Mouse (Mus musculus) lung, postnatal 4 days (tissue): Measurements from ENCODE around the gene Olfr698.
"Not testable (repeated sequence)": the region's sequence is repeated elsewhere in the genome, so short reads cannot be mapped to it uniquely, and the experiment has no call there.

Experiments used
- DNase-seq, 2 experiments: peaks; one replicate each; pipeline ENCODE4 v3.0.0; 2021

The Olfr698 gene

DNA sequence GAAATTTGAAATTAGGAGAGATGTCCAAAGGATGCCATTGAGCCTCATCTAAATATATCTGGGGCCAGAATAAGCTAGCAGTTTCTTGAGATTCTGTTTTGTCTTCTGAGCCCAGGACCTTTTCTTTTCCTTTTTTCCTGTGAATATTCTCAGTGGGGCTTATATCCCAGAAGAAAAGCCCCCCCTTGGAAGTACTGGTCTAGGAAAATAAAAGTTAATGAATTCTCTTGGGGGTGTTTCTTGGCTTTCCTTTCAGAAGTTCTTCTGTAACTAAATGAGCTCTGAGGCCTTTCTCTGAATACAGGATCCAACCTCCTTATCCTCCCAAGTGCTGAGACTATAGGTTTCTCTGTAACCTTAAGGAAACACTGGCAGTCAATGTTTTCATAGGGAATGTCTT is at the start of gene Olfr698:
Gene Olfr698 (minus strand): TSS at position 101 of the 400 bp plus-strand sequence.
- DNase-seq = no peak

DNA sequence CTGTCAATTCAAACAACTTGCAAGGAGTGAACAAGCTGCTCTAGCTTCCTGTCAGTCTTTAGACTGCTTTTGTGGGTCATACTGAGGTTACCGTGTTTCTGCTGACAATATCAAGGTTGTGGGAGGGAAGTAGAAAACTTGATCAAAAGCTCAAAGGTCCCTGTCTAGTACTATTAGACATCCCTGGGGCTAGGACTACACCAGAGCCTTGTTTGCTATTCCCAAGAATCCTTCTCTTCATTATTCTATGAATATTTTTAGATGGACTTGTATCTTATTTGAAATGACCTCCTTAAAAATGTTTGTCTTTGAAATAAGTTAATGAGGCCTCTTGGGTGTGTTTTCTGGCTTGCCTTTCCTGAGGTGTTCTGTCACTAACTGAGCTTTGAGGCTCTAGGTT is 37.9 kb upstream of the Olfr698 start, which contains the start of gene Olfr699:
Gene Olfr699 (minus strand): TSS at position 101 of the 400 bp plus-strand sequence.
- DNase-seq = no peak

DNA sequence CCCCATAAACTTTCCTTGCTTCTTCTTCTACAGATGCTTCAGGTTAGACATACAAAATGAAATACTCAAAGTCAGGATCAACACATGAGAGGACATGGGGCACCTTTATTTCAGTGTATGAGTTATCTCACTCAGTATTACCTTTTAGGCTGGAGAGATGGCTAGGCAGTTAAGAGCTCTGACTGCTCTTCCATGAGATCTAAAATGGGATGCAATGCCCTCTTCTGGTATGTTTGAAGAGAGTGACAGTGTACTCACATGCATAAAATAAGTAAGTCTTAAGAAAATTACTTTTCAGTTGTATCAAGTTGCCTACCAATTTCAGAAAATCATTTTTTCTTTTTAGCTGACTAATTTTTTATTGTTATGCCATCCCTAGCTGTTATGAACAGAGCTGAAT is 33.1 kb upstream of the Olfr698 start:
- DNase-seq = no peak

DNA sequence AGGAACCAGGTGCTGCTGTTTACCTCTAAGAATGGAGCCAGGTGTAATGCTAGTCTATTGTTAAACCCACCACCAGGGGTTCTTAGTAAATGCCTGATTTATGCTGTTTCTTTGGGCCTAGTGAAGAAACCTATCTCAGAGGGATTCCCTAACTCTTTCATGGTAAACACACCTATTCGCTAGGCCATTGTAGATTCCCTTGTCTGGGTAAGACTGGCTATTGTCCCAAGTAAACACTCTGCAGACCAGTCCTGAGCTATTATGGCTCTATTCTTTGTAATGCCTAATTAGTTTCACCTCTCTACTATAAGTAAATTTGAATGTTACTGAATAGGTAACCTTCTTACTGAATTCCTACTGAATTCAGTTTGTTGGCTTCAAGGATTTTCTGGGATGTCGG is 5.8 kb upstream of the Olfr698 start:
- not testable (repeated sequence) for DNase-seq

DNA sequence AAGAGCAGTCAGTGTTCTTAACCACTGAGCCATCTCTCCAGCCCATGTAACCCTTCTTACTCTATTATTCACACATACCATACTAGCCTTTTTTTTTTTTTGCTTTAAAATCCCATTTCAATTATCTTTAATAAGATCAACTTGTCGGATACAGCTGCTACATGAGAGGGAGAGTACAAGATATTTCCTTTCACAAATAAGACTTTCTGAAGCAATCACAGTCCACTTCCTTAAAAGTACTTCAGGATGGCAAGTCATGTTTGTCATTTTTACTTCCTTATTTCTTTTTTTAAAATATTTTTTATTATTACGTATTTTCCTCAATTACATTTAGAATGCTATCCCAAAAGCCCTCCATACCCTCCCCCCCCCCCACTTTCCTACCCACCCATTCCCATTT is 3.6 kb upstream of the Olfr698 start:
- no peak for DNase-seq

DNA sequence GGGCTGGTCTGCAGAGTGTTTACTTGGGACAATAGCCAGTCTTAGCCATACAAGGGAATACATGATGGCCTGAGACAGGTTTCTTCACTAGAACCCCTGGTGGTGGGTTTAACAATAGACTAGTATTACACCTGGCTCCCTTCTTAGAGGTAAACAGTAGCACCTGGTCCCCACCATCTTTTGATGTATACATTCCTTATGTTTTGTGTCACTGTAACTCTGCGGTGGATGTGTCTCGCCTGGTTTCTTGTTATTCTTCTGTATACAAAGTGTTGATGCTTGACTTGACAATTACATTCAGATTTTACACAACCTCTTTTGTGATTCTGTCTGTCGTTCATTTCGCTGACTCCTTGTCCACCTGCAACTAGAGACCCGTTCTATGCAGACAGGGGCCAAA is 9.4 kb downstream of the Olfr698 start:
- DNase-seq = no peak

DNA sequence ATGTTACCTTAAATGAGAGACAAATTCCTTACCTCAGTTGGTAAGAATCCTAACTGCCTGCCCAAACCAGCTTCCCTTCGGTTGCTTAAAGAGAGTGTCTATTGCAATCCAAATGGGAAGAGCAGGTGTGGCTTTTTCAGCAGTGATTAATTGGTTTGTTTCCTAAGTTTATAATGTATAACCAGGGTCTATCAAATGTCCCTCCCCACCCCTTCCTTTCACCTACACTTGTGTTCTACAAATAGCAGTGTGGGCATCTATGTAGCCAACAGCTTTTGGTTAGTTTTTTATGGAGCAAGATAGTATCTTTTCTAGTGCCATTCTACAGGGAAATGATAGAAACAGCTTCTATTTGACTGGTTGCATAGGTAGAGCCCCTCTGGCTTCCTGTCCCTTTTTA is 12.9 kb downstream of the Olfr698 start, which contains the start of gene Olfr697:
Gene Olfr697 (minus strand): TSS at position 101 of the 400 bp plus-strand sequence.
- DNase-seq = no peak

DNA sequence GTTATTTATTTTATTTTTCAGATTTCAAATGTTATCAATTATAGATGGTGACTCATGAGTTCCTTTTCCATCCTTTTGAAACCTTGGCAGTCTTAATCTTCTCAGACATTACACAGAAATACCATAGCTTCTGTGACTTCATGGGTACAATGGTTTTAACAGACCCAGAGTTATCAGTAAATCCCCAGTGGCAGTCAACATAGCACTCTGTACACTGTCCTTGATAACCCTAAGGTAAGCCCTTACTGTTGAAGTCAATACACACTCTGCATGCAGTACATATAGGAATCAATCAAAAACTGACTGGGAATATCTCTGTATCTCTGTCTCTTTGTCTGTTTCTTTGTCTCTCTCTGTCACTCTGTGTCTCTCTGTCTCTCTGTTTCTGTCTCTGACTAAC is 18.2 kb downstream of the Olfr698 start:
- DNase-seq = no peak

DNA sequence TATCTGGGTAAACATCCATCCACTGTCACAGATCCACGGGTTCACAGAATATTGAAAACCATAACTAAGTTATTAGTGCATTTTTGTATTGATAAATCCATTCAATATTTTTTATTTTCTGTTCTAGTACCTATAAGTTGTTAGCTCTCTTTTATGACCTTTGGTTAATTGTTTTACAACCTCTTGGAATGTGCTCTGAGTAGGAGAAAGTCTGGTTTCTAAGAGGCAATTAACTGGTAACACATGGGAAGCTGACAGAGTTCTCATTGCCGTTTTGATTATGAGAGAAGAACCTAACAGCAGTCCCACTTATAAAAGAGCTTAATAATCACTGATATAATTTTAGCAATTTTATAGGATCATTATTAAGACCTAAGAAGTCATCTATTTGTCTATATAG is 21.5 kb downstream of the Olfr698 start:
- no peak for DNase-seq

DNA sequence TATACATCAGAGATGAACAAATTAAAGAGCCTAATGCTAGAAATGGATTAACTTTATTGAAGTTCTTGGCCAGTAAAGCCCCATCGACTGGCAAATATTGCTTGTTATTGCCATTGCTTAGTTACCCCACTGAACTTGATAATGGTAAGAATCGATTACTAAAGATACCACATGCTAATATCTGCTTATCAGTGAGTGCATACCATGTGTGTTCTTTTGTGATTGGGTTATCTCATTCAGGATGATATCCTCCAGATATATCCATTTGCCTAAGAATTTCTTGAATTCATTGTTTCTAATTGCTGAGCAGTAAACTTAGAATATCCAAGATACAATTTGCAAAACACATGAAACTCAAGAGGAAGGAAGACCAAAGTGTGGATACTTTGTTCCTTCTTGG is 29.5 kb downstream of the Olfr698 start:
- DNase-seq = not testable (repeated sequence)

DNA sequence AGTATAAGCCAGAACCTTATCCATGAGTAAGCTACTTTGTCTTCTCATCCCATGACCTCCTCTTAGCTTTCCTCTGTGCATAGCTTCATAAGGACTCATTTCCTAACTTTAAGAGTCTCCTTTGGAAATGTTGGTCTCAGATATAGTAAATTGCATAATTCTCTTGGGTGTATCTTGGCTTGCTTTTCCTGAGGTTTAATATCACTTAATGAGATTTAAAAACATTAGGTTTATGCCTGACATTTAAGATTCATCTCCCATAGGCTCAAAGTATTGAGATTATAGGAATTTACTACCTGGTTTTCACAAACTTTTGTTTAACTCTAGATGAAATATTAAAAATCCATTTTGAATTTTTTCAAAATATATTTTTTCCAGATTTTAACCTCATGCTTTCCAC is 38.9 kb downstream of the Olfr698 start, which contains the start of gene Olfr695:
Gene Olfr695 (minus strand): TSS at position 101 of the 400 bp plus-strand sequence.
- no peak for DNase-seq

DNA sequence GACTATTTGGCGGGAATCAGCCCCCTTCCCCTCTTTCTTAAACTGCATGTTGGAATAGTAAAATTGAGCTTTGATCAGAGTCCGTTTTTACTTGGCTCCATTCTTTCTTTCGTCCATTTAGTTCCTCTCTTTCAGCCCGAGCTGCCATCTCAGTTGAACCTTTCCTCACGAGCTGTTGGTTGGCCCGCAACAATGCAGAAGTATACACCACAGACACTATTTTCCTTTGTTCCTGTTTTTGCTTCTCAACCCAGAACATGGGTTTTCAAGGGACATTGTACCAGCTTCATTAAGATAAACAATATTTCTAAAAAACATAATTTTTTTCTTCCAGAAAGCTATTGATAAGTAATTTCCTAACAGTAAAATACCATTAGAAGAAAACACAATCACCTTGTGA is 43.7 kb downstream of the Olfr698 start:
- DNase-seq = no peak

DNA sequence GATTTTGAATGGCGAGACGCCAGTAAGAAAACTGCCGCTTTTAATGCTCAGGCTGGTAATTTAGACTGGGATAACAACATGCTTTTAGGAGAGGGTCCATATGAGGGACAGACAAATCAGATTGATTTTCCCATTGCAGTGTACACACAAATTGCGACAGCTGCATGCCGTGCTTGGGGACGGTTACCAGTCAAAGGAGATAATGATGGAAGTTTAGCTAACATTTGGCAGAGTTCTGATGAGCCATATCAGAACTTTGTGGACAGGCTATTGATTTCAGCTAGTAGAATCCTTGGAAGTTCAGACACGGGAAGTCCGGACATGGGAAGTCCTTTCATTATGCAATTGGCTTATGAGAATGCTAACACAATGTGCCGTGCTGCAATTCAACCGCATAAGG is 47.5 kb downstream of the Olfr698 start:
- DNase-seq = not testable (repeated sequence)
